1 mouse cellular context compared by ENCODE assay signal in genomic region chr9:66504518-66504917, GRCm38 (mm10).
TF ChIP-seq lines count a peak whose summit lies in the region.

No protein-coding gene starts in this region.

TF ChIP-seq in MEL, 35 proteins besides CTCF, POLR2A, EP300 and RAD21 (continued from another document):
- no peak for TF ChIP-seq NELFE (IDR thresholded peaks at IDR 0.05; ENCODE audit: low read depth, low read length)
- TF ChIP-seq GATA1 (IDR thresholded peaks at IDR 0.05; ENCODE audit: low read depth, low read length): no peak
- TF ChIP-seq MEF2A (IDR thresholded peaks at IDR 0.05; ENCODE audit: extremely low read depth, insufficient replicate concordance, low read depth, low read length, poor library complexity, severe bottlenecking): no peak
